Mouse (Mus musculus): ENCODE measurements around the gene Nrsn2. TPM values are rescaled to one million over a fixed set of nuclear protein-coding genes. Genes with fewer than 3 reads are reported as not detected.
A peak's percentile ranks its signal among the peaks of the same experiment; 100 is the strongest.

Nrsn2 gene
- total RNA-seq (2021), result 2.1 and 3.2 TPM in 2 replicates
- long read RNA-seq, result 0 reads

DNA sequence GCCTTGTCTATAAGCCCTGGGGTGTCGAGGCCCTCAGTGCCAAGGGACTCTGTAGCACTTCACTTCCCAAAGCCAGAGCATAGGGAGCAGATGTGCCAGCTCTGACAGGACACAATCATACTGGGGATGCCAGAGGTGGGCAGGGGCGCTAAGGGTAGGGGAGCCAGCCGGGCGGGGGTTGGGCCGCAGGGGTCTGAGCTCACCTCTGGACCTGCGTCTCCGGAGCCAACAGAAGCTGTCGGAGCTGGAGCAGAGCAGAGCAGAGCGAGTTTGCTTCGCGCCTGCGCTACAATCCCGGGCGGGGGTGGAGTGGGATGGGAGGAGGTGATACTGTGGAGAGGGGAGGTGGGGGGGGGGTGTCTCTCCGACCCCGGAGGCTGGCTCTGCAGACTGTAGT, at the start of gene Nrsn2:
Nrsn2 (minus strand) TSS at position 294 of the 397 bp plus-strand sequence.
- DNase-seq, result no peak

DNA sequence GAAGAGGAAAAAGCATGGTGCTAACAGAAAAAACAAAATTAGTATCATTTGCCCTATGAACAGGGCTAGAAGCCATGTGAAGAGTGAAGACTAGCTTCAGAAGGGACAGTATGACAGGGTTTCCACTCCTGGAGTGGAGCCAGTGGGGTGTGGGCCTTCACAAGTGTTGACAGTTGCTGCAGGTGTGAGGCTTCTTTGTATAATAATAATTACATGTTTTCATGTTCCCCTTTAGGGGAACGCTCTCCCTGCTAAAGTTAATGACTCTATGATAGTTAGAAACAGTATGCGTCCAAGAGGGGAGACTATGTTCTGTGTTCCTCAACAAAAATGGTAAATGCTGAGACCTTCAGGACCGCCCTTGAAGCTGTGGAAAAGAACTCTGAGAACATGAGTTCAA, 39.3 kb upstream of the Nrsn2 start:
- DNase-seq, result no peak

DNA sequence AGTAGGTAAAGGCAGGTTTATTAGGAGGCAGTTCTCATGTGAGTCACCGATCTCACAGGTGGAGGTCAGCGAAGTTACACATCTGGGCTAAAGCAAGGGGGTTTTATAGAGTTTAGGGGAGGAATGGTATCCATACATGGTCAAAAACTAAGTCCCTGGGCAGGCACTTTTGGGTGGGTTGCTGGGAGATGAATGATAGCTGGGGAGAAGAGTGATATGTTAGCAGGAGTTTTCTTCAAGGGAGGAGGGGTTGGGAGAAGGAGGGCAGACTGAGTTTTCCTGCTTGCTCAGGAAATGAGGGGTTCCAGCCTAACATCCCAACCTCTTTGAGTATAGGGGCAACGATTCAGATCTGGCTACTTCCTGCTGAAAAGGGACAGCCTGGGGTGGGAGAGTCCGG, 38.8 kb upstream of the Nrsn2 start, which contains the start of gene 6820408C15Rik:
6820408C15Rik (plus strand) TSS at position 301 of the 400 bp plus-strand sequence.
- DNase-seq, result no peak

DNA sequence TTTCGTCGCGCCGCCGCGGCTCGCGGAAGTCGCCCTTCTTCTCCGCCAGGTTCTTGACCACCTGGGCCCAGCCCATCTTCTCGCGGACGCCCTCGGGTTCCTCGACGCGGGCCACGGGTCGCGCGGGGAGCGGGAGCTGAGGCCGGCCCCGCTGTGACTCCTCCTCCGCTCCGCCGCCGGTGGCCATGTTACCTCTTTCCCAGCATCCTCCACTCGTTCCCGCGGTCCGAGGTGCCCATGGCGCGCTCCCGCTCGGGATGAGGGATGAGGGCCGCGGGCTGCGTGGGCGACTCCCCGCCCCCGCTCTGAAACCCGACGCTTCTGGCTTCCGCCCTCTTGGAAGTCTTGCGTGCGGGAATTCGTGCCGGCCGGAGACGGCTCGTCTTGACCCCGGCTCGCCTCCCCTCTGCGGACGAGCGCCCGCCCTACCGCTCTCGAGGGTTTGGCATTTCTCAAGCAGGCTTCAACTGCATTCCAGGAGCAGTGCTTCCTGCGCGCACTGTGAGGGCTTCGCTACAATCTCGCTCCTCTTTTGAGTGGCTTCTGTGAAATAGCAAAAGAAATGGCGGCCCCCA, 38.2 kb upstream of the Nrsn2 start, which contains the start of gene Zcchc3:
Zcchc3 (minus strand) TSS at position 437 of the 575 bp plus-strand sequence.
- peak; percentile 87 for DNase-seq

DNA sequence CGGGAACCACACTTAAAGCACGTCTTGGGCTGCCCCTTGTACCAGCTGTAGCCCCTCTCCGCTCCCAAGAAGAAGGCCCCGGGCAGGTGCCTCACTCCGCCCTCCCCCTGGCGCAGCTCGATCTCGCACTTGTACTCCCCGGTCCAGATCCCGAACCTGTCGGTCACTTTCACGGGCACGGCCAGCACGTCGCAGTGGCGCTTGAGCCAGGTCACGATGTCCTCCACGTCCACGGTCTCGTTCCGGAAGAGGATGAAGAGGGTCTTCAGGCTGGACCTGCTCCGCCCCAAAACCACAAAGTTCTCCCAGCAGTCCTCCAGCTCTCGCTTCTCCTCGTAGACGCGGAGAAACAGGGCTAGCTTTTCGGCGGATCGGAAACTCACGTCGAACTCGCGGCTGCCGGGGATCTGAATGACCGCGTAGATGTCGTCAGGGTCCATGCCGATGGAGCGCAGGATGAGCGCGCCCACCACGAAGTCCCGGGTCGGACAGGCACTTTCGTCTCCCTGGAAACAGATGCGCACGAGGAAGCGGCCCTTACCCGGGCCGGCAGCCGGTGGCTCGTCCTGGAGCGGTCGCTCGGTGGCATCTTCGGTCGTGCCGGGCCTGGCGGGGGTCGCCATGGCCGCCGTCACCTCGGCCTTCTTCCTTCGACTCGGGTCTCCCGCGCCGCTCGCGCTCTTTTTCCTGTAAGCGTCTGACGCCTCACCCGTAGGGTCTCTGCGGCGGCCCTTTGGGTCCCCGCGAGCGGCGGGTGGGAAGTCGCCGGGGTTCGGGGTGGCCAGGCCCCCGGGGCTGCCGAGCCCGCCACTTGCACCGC, 37.5 kb upstream of the Nrsn2 start:
- DNase-seq, result peak; percentile 48

DNA sequence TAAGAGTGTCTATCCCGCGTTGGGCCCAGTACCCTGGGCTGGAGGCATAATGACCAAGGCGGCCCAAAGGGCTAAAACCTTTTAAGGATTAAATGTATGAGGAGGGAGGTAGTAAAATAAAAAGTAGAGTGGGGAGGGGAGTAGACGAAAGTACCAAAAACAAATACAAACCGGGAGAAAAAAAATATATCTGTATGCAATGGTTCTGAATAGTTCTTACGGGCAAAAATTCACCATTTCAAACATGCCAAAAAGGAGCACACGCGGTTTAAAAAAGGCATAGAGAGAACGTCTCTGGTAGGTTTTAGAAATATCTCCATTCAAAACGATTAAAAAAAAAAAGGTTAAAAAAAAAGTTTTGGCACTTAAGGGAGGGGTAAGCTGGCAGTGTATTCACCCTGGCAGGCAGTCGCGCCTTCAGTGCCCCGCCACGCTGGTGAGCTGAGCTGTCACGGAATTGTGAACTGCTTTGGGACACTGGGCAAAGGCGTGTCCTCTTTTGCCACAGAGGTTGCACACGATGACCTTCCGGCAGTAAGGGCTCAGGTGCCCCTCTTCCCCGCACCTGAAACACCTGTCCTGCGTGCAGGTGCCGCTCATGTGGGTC, 36.8 kb upstream of the Nrsn2 start:
- peak; percentile 38 for DNase-seq

DNA sequence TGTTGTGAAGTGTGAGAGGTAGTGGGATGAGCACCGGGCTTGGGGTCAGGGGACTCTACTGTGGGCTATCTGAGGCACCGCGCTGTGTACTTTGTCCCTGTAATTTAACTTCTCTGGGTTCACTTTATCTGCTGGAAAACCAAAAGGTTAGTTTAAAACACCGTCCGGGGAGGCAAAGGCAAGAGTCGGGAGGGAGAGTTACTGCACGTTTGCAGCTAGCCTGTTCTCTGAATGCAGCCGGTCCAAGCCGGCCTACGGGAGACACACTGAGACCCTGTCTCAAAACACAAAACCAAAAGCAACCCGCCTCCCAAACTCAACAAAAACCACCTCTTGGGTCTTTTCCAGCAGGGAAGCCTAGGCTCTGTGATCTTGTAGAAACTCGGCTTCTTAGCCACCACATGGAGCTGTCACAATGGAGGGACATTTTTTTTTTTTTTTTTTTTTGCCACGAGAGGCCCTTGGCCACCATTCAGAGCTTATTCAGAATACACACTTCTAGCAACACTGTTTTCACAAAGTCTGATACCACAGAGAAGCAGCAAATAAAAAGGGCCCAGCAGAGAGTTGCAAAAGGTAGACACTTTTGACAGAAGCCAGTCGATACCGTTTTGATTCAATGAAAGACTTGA, 36.2 kb upstream of the Nrsn2 start:
- no peak for DNase-seq

DNA sequence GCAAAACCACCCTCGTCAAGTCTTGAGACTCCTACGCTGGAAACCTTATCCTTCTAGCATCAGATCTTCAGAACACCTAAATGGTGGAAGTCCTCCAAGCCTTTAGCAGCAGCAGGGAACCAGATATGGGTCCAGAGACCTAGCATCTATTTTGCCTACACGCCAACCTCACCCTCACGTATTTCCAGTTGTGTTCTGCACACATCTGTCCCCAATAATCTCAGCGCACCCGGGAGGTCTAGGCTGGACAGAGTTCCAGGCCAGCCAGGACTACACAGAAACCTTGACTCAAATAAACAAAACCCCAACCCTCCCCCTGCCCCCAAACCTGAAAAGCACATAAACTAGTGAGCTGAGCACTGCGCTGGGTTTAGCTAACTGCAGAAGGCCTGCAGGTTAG, 35.0 kb upstream of the Nrsn2 start:
- no peak for DNase-seq

DNA sequence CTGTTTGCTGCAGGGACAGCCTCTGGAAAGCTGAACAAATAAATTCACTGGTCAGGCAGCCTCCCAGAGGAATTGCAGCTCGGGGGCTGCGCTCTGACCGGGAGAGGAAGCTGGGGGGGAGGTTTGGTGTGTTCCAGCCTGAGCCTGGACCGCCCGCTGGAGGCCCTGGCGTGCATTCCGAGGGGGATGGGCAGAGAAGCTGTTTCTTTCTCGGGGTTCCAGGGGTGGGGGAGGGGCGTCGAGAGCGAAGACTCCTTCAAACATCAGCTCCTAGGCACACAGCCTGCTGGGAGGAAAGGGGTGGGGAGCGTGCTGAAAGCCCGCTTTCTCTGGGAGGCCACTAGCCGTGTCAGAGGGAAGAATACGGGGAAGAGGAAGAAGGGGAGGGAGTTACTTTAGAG, 34.5 kb upstream of the Nrsn2 start:
- DNase-seq, result peak; percentile 59

DNA sequence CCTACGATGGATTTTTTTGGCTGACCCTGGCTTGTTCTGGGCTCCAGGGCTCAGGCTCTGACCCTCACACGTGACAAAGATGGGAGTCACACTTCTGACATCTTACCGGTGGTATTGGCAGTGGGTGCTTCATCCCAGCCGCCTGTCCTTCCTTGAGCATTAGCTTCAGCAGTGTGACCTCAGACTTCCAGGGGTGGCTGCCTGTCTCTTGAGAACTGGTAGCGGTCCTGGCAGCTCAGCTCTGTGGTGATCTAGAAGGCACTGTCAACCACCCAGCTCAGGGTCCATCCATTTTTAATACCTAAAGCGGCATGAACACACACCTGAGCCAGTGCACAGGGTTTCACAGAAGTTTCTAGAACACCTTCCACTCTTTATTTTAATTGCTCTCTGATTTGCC, 33.3 kb upstream of the Nrsn2 start:
- DNase-seq, result no peak

DNA sequence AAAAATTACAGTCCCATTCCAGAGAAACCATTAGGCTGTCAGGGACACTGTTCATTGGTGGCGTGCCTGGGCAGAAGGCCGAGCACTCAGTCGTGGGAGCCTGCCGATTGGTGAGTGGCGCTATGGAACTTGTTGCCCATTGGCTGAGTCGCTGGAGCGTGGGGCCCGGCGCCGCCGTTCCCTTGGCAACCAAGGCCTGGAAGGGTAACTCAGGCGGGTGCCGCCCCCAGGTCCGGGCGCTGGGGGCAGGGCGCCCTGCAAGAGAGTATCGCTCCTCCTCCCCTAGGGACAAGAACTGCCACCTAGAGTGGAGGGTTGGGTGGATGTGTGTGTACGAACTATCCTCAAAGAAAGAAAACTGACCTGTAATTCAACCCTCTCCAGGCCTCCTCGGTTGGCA, 29.7 kb upstream of the Nrsn2 start:
- peak; percentile 96 for DNase-seq

DNA sequence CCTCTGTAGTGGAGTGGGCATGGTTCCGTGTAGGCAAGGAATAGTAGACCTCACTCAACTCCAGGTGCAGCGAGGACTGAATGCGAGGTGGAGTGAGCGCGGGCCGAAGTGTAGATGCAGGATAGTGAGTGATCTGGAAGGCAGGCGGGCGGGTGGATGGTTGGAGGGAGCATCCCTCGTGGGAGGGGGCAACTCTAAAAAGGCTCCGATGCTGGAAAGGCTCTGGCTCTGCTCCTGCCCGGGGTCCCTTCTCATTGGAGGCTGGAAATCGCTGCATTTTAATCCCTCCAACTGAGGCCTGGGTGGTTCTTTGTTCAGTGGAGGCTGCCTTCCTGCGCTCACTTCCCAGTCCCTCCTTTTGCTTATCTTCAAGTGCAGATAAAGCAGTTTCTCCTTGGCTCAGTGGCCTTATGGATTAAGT, 22.7 kb upstream of the Nrsn2 start:
- DNase-seq, result no peak

DNA sequence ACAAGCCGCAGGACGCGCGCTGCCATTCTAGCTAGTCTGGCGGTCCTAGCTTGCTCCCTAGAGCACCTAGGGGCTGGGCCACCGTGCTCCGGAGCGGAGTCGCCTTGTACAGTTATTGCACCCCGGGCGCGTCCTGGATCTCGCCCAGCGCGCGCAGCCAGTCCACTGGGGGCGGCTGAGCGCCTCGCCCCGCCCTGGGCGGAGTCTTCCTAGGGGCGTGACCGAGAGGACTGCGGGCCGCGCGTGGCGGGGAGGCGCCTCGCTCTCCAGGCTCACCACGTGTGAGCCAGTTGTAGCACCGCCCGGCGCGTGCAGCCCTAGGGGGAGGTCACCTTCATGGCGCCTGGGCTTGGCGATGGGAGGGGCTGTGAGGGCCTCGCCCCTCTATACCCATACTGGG, 22.3 kb upstream of the Nrsn2 start:
- peak; percentile 95 for DNase-seq

DNA sequence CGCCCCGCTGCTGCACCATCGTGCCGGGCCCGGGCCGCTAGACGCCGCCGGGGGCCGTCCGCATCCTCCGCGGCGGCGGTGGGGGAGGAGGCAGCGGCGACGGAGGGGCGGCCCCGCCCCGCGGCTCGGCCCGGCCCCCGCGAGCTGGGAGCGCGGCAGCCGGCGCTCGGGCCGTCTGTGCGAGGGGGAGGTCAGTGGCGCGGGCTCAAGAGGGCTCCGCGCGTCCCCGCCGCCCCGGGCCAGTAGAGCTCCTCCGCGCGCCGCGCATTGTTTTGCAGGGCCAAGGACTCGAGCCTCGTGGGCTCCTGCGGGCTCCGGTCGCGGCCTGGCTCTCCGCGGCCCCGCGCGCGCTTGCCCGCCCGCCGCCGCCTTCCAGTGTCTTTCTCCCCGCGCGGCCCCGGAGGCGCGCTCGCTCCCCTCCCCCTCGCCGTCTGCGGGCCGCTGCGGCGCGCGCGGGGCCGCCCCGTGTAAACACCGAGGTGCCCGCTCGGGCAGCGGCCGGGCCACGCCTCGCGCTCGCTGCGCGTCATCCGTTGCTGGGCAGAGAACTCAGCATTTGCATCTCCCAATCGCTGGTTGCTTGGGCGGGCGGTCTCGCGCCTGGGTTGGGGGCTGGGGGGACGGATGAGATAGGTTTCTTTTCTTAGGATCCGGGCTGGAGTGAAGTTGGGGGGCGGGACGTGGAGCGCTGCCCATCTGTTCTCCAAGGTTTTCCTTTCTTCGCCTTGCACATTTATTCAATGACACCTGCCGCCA, 21.4 kb upstream of the Nrsn2 start, which contains the start of gene Sox12:
Sox12 (minus strand) TSS at position 384 of the 756 bp plus-strand sequence.
- peak; percentile 99 for DNase-seq

DNA sequence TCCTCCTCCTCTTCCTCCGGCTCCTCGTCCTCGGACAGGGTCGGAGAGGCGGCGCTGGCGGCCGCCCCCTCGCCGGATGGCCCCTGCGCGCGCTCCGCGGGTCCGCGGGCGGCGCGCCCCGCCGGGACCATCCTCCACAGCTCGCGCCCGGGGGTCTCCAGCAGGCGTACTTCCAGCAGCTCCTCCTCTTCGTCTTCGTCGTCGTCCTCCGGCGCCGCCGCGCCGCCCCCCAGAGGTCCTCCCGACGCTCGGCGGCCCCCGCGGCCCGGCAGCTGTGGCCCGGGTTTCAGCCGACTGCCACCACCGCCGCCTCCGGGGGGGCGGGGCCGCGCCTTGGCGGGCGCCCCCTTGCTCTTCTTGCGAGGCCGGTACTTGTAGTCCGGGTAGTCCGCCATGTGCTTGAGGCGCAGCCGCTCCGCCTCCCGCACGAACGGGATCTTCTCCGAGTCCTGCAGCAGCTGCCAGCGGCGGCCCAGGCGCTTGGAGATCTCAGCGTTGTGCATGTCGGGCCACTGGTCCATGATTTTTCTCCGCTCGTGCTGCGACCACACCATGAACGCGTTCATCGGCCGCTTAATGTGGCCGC, 20.7 kb upstream of the Nrsn2 start:
- peak; percentile 79 for DNase-seq

DNA sequence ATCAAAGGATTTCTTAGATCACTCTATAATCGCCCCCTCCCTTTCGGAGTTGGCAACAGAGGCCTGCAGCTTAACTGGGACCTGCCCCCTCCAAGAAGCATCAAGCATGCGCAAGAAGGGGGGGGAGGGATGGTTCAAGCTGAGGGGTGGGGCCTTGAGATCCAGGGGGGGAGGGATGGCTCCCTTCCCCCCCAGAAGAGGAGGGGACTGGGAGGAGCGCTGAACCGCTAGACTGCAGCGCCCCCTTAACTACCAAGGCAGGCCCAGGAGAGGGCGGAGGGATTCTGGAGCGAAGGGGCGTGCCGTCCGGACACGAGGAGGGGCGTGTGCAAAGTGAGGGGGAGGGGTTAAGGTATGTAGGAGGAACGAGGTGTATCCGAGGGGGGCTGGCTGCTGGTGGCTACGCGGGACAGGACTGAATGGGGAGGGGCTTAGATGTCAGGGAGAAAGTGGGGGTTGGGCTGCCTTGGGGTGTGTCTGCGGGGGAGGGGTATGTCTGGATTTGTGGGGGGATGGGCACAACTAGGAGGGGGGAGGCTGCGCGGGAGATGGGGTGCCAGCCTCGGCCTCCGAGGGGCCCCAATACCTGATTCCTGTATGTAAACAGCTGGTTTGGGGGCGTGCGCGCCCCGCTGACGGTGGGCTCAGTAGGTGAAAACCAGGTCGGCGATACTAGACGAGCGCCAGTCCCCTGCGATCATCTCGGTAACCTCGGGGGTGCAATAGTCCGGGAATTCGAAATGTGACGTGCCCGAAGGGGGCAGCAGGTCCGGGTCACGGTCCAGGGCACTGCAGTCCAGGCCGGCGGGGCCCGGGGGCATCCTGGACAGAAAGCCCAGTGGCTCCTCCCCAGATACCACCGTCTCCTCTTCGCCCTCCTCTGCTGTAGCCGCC, 19.9 kb upstream of the Nrsn2 start:
- DNase-seq, result peak; percentile 81

DNA sequence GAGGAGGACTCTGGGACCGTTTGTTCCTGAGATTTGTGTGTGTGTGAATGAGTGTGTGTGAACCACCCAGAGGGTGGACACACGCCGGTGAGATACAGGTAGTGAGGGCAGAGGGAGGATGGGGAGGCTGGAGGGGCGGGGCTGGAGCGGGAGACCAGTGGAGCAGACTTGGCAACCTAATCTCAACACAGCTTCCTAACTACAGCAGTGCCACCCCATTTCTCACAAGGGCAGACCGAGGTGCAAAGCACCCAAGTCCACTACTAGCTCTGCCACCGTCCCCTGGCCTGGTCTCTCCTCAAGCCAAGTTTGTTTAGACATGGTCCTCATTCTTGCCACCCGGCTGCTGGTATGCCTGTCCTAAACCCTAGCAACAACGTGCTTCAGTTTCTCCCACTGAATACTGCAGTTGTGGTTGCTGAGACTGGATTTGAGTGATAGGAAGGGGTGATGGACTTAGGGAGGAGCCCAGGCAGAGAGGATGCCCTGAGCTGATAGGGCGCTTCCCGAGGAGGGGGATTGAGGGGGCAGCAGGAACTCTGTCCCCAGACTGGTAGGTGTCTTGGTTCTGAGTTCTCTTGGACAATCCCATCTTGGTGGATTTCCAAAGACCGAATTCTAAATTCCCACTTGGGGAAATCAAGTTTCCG, 19.0 kb upstream of the Nrsn2 start:
- no peak for DNase-seq

DNA sequence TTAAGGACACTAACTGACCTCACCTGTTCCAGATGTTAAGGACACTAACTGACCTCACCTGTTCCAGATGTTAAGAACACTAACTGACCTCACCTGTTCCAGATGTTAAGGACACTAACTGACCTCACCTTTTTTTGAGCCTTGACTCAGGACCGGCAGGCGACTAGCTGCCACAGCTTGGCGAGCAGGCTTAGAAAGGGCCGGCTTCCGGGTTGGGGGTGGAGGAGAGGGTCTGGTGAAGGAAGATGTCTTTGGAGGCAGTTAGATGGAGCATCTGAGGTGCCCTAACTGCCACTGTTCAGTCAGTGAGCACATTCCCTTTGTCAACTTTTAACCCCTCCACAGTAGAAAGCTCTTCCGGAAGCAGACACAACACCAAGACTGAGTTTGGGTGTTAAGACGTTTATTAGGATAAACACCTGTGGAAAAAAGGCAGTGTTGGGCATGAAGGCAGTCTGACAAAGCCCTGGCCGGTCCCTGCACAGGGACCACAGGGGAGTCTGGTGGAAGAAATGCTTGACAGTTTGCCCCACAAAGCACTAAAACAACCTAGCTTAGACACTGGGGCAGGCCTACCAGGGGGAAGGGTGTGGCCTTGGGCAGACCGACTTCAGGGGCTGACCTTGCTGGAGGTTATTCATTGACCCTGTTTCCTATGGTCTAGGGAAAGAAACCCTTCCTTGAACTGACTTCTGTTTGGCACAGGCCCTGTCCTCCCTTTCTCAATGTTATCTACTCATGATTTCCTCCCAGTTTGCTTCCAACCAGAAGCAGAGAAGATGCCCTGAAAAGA, 17.0 kb upstream of the Nrsn2 start:
- DNase-seq, result no peak

DNA sequence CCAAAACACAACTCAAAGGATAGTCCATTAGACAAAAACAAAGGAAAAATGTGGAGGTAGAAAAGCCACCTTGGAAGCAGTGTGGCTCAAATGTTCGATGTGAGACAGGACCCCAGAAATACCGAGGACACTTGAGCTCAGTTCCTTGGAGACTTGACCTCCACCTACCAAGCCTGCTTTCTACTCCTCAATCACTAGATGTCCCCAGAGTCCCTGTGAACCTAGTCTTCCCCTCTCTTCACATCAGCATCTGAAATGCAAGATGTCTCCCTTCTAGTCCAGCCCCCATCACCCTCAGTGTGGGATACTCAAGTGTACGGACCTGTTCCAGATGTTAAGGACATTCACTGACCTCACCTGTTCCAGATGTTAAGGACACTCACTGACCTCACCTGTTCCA, 16.3 kb upstream of the Nrsn2 start:
- no peak for DNase-seq

Data from adrenal gland, postnatal 25 days (tissue).